Mouse (Mus musculus): ENCODE results near the gene Casd1.
"Not testable (repeated sequence)": the region's sequence is repeated elsewhere in the genome, so short reads cannot be mapped to it uniquely, and the experiment has no call there.

Gene Casd1

GRCm38 (mm10) chr6:4612431-4612830 is 11.8 kb downstream of the Casd1 start:
- no peak for DNase-seq (ENCODE audit: low read depth, low spot score)

GRCm38 (mm10) chr6:4617911-4618310 is 17.3 kb downstream of the Casd1 start:
- no peak for DNase-seq (ENCODE audit: low read depth, low spot score)

GRCm38 (mm10) chr6:4631464-4631863 is 30.8 kb downstream of the Casd1 start:
- DNase-seq (ENCODE audit: low read depth, low spot score): no peak

- DNase-seq (ENCODE audit: low read depth, low spot score): no peak
Observed at GRCm38 (mm10) chr6:4633189-4633588, 32.5 kb downstream of the Casd1 start.

GRCm38 (mm10) chr6:4634804-4635203 is 34.2 kb downstream of the Casd1 start:
- DNase-seq (ENCODE audit: low read depth, low spot score): no peak

- DNase-seq (ENCODE audit: low read depth, low spot score): no peak
Observed at GRCm38 (mm10) chr6:4642068-4642467, 41.4 kb downstream of the Casd1 start.

GRCm38 (mm10) chr6:4647351-4647750 is 46.7 kb downstream of the Casd1 start:
- DNase-seq (ENCODE audit: low read depth, low spot score): no peak

GRCm38 (mm10) chr6:4652596-4653134 is 52.0 kb downstream of the Casd1 start:
- DNase-seq (ENCODE audit: low read depth, low spot score): no peak

- DNase-seq (ENCODE audit: low read depth, low spot score): not testable (repeated sequence)
Observed at GRCm38 (mm10) chr6:4653741-4654140, 53.1 kb downstream of the Casd1 start.

- DNase-seq (ENCODE audit: low read depth, low spot score): no peak
Observed at GRCm38 (mm10) chr6:4655466-4655865, 54.8 kb downstream of the Casd1 start.

GRCm38 (mm10) chr6:4655924-4656323 is 55.3 kb downstream of the Casd1 start:
- DNase-seq (ENCODE audit: low read depth, low spot score): no peak

- no peak for DNase-seq (ENCODE audit: low read depth, low spot score)
Observed at GRCm38 (mm10) chr6:4658861-4659260, 58.2 kb downstream of the Casd1 start.

GRCm38 (mm10) chr6:4663516-4663915 is 62.9 kb downstream of the Casd1 start:
- DNase-seq (ENCODE audit: low read depth, low spot score): no peak

- DNase-seq (ENCODE audit: low read depth, low spot score): no peak
Observed at GRCm38 (mm10) chr6:4664313-4664712, 63.7 kb downstream of the Casd1 start.

GRCm38 (mm10) chr6:4665154-4665553 is 64.5 kb downstream of the Casd1 start:
- DNase-seq (ENCODE audit: low read depth, low spot score): no peak

- no peak for DNase-seq (ENCODE audit: low read depth, low spot score)
Observed at GRCm38 (mm10) chr6:4677356-4677761, 76.7 kb downstream of the Casd1 start.

- DNase-seq (ENCODE audit: low read depth, low spot score): no peak
Observed at GRCm38 (mm10) chr6:4679981-4680380, 79.3 kb downstream of the Casd1 start.

GRCm38 (mm10) chr6:4680576-4680975 is 79.9 kb downstream of the Casd1 start:
- no peak for DNase-seq (ENCODE audit: low read depth, low spot score)

GRCm38 (mm10) chr6:4684706-4685340 is 84.2 kb downstream of the Casd1 start:
- DNase-seq (ENCODE audit: low read depth, low spot score): no peak

GRCm38 (mm10) chr6:4690438-4690837 is 89.8 kb downstream of the Casd1 start:
- DNase-seq (ENCODE audit: low read depth, low spot score): no peak
